ENCODE assay signal across 8 mouse cellular contexts in the genomic region with DNA sequence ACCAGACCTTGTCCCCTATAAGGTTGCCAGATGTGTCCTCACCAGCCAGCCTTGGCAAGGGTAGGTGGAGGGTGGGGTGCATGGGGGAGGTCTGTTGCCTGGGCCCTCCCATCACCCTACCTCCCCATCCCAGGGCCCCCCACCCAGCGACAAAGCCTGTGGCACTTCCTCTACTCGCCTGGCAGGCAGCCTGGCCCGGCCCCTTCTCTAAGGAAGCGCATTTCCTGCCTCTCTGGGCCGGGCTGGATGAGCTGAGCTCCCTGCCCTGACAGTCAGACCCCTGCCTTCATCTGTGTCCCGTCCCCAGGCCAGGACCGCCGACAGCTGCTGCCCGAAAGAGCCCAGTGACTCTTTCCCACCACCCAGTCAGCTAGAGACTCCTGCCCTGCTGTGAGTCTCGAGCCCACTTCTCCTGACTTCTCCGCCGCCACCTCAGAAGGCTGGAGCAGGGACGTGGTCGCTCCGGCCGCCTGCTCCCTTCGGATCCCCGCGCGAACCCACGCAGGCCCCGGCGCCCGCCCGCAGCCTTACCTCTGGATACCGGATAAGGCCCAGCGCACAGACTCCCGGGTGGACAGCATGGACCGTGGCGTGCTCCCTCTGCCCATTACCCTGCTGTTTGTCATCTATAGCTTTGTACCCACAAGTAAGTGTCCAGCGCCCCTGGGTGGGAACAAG. TPM values are rescaled to one million over a fixed set of nuclear protein-coding genes. Genes with fewer than 3 reads are reported as not detected.
DNase-seq lines count a peak whose midpoint lies in the region; ATAC-seq and TF ChIP-seq lines count a peak whose summit lies in the region.

Gene Eng, plus strand, starts transcription at position 217 of the 678 bp plus-strand sequence.

- no peaks in the 10 kb centered on the region for H3K27me3 ChIP-seq in E14TG2a.4 (ENCODE audit: insufficient read depth, low read length)
- H3K27me3 ChIP-seq in intestine, embryonic 14.5 days (replicated peaks; ENCODE audit: control insufficient read depth, insufficient read depth, low read length) = no peaks in the 10 kb centered on the region
- H3K27me3 ChIP-seq in limb, embryonic 11.5 days (ENCODE audit: control insufficient read depth, insufficient read depth, low read length) = no peaks in the 10 kb centered on the region
- H3K27me3 ChIP-seq in midbrain, embryonic 10.5 days (ENCODE audit: low read depth, poor library complexity, severe bottlenecking) = no peaks in the 10 kb centered on the region

- DNase-seq in gastrocnemius, postnatal 4 days (ENCODE audit: low spot score in 2 of 2) = peak in 1 of 2 experiments; percentile 71
- no peak for DNase-seq in intestine, embryonic 14.5 days (ENCODE audit: low spot score)
- no peak for DNase-seq in limb, embryonic 11.5 days (ENCODE audit: low spot score)
- DNase-seq in midbrain, embryonic 10.5 days (ENCODE audit: low spot score) = no peak
- peak; percentile 72 for DNase-seq in thymus, postnatal 14 days

- H3K9ac ChIP-seq in intestine, embryonic 14.5 days (ENCODE audit: low read length) = peak within 1 kb of the TSS; percentile 42
- no peak within 1 kb of the TSS for H3K9ac ChIP-seq in limb, embryonic 11.5 days (ENCODE audit: low read length)

- peaks cover 53% of the 10 kb centered on the region for H3K4me1 ChIP-seq in E14TG2a.4 (replicated peaks; ENCODE audit: low read depth, low read length)
- peaks cover 12% of the 10 kb centered on the region for H3K4me1 ChIP-seq in bone marrow macrophage, adult 2 months (ENCODE audit: control insufficient read depth, insufficient read depth, low read length)
- peaks cover 11% of the 10 kb centered on the region; the same call in 1 of the 2 replicates for H3K4me1 ChIP-seq in intestine, embryonic 14.5 days (replicated peaks; ENCODE audit: control insufficient read depth, insufficient read depth, low read length)
- 0 out of 2 replicates have a peak, but pooled peaks cover 3% of the 10 kb centered on the region for H3K4me1 ChIP-seq in limb, embryonic 11.5 days (ENCODE audit: control insufficient read depth, insufficient read depth, low read length)
- peaks cover 24% of the 10 kb centered on the region for H3K4me1 ChIP-seq in midbrain, embryonic 10.5 days

- H3K4me2 ChIP-seq in intestine, embryonic 14.5 days (ENCODE audit: low read length) = peak within 1 kb of the TSS; percentile 43
- no peak within 1 kb of the TSS for H3K4me2 ChIP-seq in limb, embryonic 11.5 days (ENCODE audit: low read depth, severe bottlenecking)

- peak within 1 kb of the TSS; percentile 59 for H3K27ac ChIP-seq in bone marrow macrophage, adult 2 months (ENCODE audit: insufficient read depth, low read depth, low read length)
- peak within 1 kb of the TSS; percentile 73; the same call in 1 of the 2 replicates for H3K27ac ChIP-seq in intestine, embryonic 14.5 days (ENCODE audit: low read depth)
- no peak within 1 kb of the TSS for H3K27ac ChIP-seq in limb, embryonic 11.5 days (replicated peaks; ENCODE audit: low read depth, low read length)
- peak within 1 kb of the TSS; percentile 72 for H3K27ac ChIP-seq in midbrain, embryonic 10.5 days (replicated peaks)

- WGBS in intestine, embryonic 14.5 days = 57% methylated on average over 31 of the region's 31 CpGs
- WGBS in limb, embryonic 11.5 days = 60% methylated on average over 30 of the region's 31 CpGs
- 59% methylated on average over 31 of the region's 31 CpGs for WGBS in midbrain, embryonic 10.5 days

- H3K36me3 ChIP-seq in E14TG2a.4 (ENCODE audit: insufficient read depth, low read length) = peaks cover 27% of the 10 kb centered on the region
- 0 out of 2 replicates have a peak, but pooled peaks cover 3% of the 10 kb centered on the region for H3K36me3 ChIP-seq in intestine, embryonic 14.5 days (ENCODE audit: control insufficient read depth, insufficient read depth, low read length)
- H3K36me3 ChIP-seq in limb, embryonic 11.5 days (ENCODE audit: control insufficient read depth, insufficient read depth, low read length) = no peaks in the 10 kb centered on the region
- H3K36me3 ChIP-seq in midbrain, embryonic 10.5 days = no peaks in the 10 kb centered on the region

- no peak for ATAC-seq in intestine, embryonic 14.5 days (replicated peaks; ENCODE audit: low FRiP score, low TSS enrichment, low read depth)
- no peak for ATAC-seq in limb, embryonic 11.5 days (ENCODE audit: insufficient number of reproducible peaks, low FRiP score, low TSS enrichment, low read depth)
- ATAC-seq in frontal cortex, adult (ENCODE audit: low TSS enrichment) = no peak

- TF ChIP-seq POLR2A in bone marrow macrophage, adult 2 months (IDR thresholded peaks at IDR 0.05; ENCODE audit: borderline replicate concordance, low read depth, low read length) = no peak

- H3K9me3 ChIP-seq in E14TG2a.4 (ENCODE audit: low read length) = no peaks in the 10 kb centered on the region
- H3K9me3 ChIP-seq in intestine, embryonic 14.5 days (ENCODE audit: control insufficient read depth, low read length) = no peaks in the 10 kb centered on the region
- H3K9me3 ChIP-seq in limb, embryonic 11.5 days (ENCODE audit: control insufficient read depth, low read length) = no peaks in the 10 kb centered on the region
- no peaks in the 10 kb centered on the region for H3K9me3 ChIP-seq in midbrain, embryonic 10.5 days (replicated peaks)

- no peak for TF ChIP-seq CTCF in E14TG2a.4 (conservative IDR thresholded peaks at IDR 0.05; ENCODE audit: low read length)
- TF ChIP-seq CTCF in bone marrow macrophage, adult 2 months (IDR thresholded peaks at IDR 0.05; ENCODE audit: low read depth, low read length) = no peak

- peak within 1 kb of the TSS; percentile 85 for H3K4me3 ChIP-seq in E14TG2a.4 (replicated peaks; ENCODE audit: low read length)
- H3K4me3 ChIP-seq in bone marrow macrophage, adult 2 months (ENCODE audit: insufficient read depth, low read length) = peak within 1 kb of the TSS; percentile 68
- H3K4me3 ChIP-seq in intestine, embryonic 14.5 days (ENCODE audit: low read depth, low read length) = peak within 1 kb of the TSS; percentile 31
- H3K4me3 ChIP-seq in limb, embryonic 11.5 days (ENCODE audit: low read depth, low read length) = no peak within 1 kb of the TSS
- peak within 1 kb of the TSS; percentile 38 for H3K4me3 ChIP-seq in midbrain, embryonic 10.5 days

RNA-seq across cellular contexts. Expression of gene Eng, which starts in this region (rescaled TPM):
- polyA plus RNA-seq in bone marrow macrophage, adult 2 months (2012; ENCODE audit: insufficient read depth, insufficient read length, missing spikeins) = 45.4 and 46.2 TPM in 2 replicates
- 10 to 100 TPM; 55.3 to 60.1 TPM for total RNA-seq in gastrocnemius, postnatal 4 days (2021)
- 59.5 and 61.4 TPM in 2 replicates for polyA plus RNA-seq in intestine, embryonic 14.5 days (2014; fragmentation: Nextera tagmentation; extraction: Ambion mirVana)
- polyA plus RNA-seq in limb, embryonic 11.5 days (2014; fragmentation: Nextera tagmentation; extraction: Ambion mirVana) = 19.3 TPM in 2 replicates
- polyA plus RNA-seq in midbrain, embryonic 10.5 days (2016; fragmentation: Nextera tagmentation; extraction: Ambion mirVana) = 25.6 and 29.2 TPM in 2 replicates
